Mouse (Mus musculus) splenic B cell, adult 2 months (primary cell): ENCODE measurements around the gene Zfp846.
"Not testable (repeated sequence)": the region's sequence is repeated elsewhere in the genome, so short reads cannot be mapped to it uniquely, and the experiment has no call there.

ENCODE experiments used
- DNase-seq: peaks from one replicate; pipeline ENCODE4 v3.0.0-alpha.2; 2011; ENCODE audit warnings: low read depth, low spot score
- H3K27me3 ChIP-seq: 2 replicates; pipeline ENCODE4 v1.6.1; 2012; ENCODE audit warnings: mild to moderate bottlenecking, low read length, moderate library complexity, mixed read lengths; ENCODE audit not compliant: control insufficient read depth, poor library complexity, insufficient read depth, severe bottlenecking
- H3K36me3 ChIP-seq: 2 replicates; pipeline ENCODE4 v1.6.1; 2012; ENCODE audit warnings: mild to moderate bottlenecking, low read length, moderate library complexity, mixed read lengths; ENCODE audit not compliant: control insufficient read depth, poor library complexity, insufficient read depth, severe bottlenecking

The Zfp846 gene

GRCm38 (mm10) chr9:20607100-20607974 lies 26.2 kb downstream of the Zfp846 start:
- Histone ChIP-seq H3K27me3 (no peaks in the 10 kb centered on the region), H3K36me3 (no peaks in the 10 kb centered on the region)
- DNase-seq, result peak; percentile 94

GRCm38 (mm10) chr9:20609831-20610464 lies 28.9 kb downstream of the Zfp846 start:
- Histone ChIP-seq H3K36me3 (no peaks in the 10 kb centered on the region), H3K27me3 (no peaks in the 10 kb centered on the region)
- DNase-seq, result no peak

DNA sequence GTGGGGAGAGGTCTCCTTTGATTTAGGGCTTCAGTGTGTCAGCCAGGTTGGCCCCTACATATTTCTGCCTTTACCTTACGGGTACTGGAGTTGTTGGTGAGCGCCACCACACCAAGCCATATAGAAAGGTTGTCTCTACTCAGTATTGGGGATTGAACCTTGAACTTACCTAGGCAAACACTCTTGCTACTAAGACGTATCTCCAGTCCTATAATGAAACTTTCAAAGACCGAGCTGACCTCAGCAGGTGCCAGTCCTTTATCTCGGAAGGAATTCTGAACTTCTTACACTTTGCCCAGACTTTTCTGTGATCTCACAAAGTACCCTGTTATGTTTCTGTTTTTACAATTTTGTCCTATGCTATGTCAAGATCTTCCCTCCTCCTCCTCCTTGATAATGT lies 30.9 kb downstream of the Zfp846 start:
- Histone ChIP-seq H3K36me3 (no peaks in the 10 kb centered on the region), H3K27me3 (no peaks in the 10 kb centered on the region)
- no peak for DNase-seq

- no peaks in the 10 kb centered on the region for H3K36me3 ChIP-seq
- no peak for DNase-seq
- no peaks in the 10 kb centered on the region for H3K27me3 ChIP-seq
Measured at GRCm38 (mm10) chr9:20616685-20617084, 35.6 kb downstream of the Zfp846 start.

DNA sequence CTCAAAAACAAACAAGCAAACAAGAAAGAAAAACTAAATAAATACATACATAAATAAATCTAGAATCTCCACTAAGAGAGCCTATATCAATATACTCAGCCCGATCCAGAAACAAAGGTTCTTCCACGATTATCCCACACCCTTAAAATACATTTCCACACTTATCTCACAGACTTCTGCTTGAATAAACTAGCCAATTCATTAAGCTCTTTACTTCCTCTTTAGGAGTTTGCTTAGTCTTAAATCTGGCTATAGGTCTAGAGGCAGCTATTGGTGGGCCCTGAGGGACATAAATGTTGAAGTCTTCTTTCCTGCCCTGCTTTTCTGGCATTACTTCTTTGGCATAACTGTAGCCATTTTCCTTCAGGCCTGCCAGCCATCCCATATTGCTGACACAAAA lies 50.2 kb downstream of the Zfp846 start:
- DNase-seq, result no peak
- no peaks in the 10 kb centered on the region; the same call in 1 of the 2 replicates for H3K36me3 ChIP-seq
- no peaks in the 10 kb centered on the region for H3K27me3 ChIP-seq

DNA sequence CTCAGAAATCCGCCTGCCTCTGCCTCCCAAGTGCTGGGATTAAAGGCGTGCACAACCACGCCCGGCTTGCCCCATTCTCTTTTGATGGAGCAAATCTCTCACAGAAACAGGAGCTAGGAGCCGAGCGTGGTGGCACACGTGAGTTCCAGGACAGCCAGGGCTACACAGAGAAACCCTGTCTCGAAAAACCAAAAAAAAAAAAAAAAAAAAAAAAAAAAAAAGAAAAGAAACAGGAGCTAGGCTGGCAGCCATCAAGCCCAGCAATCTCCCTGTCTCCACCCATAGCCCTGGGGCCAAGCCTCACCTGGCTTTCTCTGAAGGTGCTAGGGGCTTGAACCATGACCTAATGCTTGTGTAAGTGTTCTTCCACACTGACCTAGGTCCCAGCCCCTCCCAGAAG lies 54.6 kb downstream of the Zfp846 start:
- not testable (repeated sequence) for H3K36me3 ChIP-seq, H3K27me3 ChIP-seq, DNase-seq

GRCm38 (mm10) chr9:20636256-20636655 lies 55.2 kb downstream of the Zfp846 start:
- peaks cover 2% of the 10 kb centered on the region; the same call in 1 of the 2 replicates for H3K36me3 ChIP-seq
- peak; percentile 64 for DNase-seq

DNA sequence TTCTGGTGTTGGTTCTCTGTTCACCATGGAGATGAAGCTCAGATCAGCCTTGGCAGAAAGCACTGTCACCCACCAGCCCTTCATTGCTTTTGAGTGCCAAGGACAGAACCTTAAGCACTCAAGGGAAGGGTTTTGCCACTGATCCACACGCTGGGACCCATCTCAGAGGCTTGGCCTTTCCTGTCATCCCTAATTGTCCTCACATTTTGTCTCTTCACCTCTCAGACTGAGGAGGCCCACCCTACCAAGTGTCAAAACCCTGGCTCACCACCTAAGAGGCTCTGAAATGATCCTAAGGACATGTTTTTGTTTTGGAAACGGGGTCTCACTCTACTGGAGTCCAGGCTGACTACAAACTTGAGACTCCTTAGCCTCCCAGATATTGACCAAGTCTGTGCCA lies 55.7 kb downstream of the Zfp846 start:
- no peak for DNase-seq
- H3K36me3 ChIP-seq, result peaks cover 2% of the 10 kb centered on the region; the same call in 1 of the 2 replicates
- H3K27me3 ChIP-seq, result no peaks in the 10 kb centered on the region

More at GRCm38 (mm10) chr9:20636256-20636655, 55.2 kb downstream of the Zfp846 start:
- H3K27me3 ChIP-seq, result no peaks in the 10 kb centered on the region

DNA sequence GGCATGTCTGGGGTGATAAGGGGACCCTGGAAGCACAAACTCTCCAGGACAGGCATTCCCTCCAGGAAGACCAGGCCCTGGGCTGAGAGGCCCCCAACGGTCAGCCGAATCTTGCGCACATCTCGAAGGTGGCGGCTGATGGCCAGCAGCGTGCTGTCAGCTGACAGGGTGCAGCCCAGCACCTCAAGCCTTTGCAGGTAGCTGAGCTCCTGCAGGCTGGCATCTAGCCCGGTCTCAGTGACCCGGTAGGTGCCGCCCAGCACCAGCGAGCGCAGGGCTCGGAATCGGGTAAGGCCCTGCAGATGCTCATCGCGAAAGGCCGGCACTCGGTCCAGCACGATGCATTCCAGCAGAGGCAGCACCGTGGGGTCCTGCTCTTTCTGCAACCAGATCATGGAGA lies 57.5 kb downstream of the Zfp846 start:
- no peak for DNase-seq
- peaks cover 2% of the 10 kb centered on the region; the same call in 1 of the 2 replicates for H3K36me3 ChIP-seq
- no peaks in the 10 kb centered on the region for H3K27me3 ChIP-seq

GRCm38 (mm10) chr9:20639486-20639885 lies 58.4 kb downstream of the Zfp846 start:
- DNase-seq, result no peak
- Histone ChIP-seq H3K36me3 (peaks cover 2% of the 10 kb centered on the region; the same call in 1 of the 2 replicates), H3K27me3 (no peaks in the 10 kb centered on the region)

GRCm38 (mm10) chr9:20641501-20641900 lies 60.4 kb downstream of the Zfp846 start:
- Histone ChIP-seq H3K36me3 (peaks cover 2% of the 10 kb centered on the region), H3K27me3 (no peaks in the 10 kb centered on the region)
- DNase-seq, result no peak

- no peaks in the 10 kb centered on the region for H3K27me3 ChIP-seq
- peak; percentile 54 for DNase-seq
- peaks cover 2% of the 10 kb centered on the region for H3K36me3 ChIP-seq
Measured at GRCm38 (mm10) chr9:20642101-20642895, 61.2 kb downstream of the Zfp846 start, which contains the start of gene Ubl5. TSS of gene Ubl5 (plus strand) at chr9:20642878.

DNA sequence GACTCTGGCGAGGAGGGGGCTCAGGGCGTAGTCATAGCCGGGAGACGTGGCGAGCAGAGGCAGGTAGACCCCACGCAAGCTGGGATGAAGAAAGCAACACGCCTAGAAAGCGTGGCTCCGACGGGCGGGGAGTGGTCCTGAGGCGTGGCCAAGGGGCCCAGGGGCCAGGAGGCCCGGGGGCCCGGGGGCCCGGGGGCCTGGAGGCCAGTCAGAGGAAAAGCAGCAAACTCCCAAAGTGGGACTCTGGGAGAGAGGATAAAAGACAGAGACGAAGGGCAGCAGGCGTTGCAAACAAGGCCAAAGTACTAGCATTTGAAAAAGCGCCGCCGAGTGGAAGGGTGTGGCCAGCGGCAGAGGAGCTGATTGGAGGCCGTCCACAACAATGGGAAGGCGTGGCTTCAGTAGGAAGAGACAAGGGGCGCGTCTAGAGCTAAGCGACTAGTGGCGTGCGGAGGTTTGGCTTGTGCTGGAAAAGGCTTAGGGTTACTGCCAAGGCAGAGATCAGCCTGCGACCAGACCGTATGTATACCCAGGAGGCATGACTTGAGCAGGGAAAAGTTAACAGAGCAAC lies 61.9 kb downstream of the Zfp846 start:
- DNase-seq, result peak; percentile 91
- Histone ChIP-seq H3K27me3 (no peaks in the 10 kb centered on the region), H3K36me3 (peaks cover 2% of the 10 kb centered on the region)

DNA sequence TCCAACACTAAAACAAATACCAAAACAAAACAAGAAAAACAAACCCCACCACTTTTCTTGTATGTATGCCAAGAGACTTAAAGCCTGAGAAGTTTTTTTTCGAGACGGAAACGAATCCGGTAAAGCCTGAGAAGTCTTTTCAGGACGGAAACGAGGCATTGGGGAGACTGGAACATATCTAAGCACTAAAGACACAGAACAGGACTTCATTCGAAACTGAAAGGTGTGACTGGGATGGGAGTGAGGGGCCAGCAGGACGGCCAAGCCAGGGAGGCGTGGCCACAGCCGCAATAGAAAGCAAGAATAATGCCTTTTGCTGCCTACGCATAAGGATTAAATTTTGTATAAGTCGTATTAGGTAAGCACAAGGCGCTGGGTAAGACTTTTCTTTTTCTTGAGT lies 62.7 kb downstream of the Zfp846 start:
- H3K36me3 ChIP-seq, result peaks cover 2% of the 10 kb centered on the region
- peak; percentile 27 for DNase-seq
- no peaks in the 10 kb centered on the region for H3K27me3 ChIP-seq
